Mouse (Mus musculus) hindbrain, embryonic 10.5 days (tissue): ENCODE data around the gene Degs2. TPM values are rescaled to one million over a fixed set of nuclear protein-coding genes. Genes with fewer than 3 reads are reported as not detected.

Experiments used
- DNase-seq: peaks from one replicate; pipeline ENCODE4 v3.0.0-alpha.2; 2017; ENCODE audit warnings: low spot score
- H3K27ac ChIP-seq: fragments of 300-500 bp; sonication (generic); 2 replicates; pipeline ENCODE4 v1.5.1; 2016; ENCODE audit warnings: mild to moderate bottlenecking, moderate library complexity
- H3K27me3 ChIP-seq: fragments of 300-500 bp; sonication (generic); 2 replicates; pipeline ENCODE4 v1.6.1; 2016; ENCODE audit warnings: mild to moderate bottlenecking; ENCODE audit not compliant: poor library complexity, insufficient read depth, severe bottlenecking
- H3K36me3 ChIP-seq: fragments of 300-500 bp; sonication (generic); 2 replicates; pipeline ENCODE4 v1.6.1; 2016; ENCODE audit warnings: mild to moderate bottlenecking, moderate library complexity
- H3K4me1 ChIP-seq: fragments of 300-500 bp; sonication (generic); replicated peaks from 2 replicates; pipeline ENCODE4 v1.6.1; 2016; ENCODE audit warnings: mild to moderate bottlenecking
- H3K4me3 ChIP-seq: fragments of 300-500 bp; sonication (generic); 2 replicates; pipeline ENCODE4 v1.5.1; 2016; ENCODE audit warnings: mild to moderate bottlenecking, moderate library complexity
- H3K9me3 ChIP-seq: fragments of 300-500 bp; sonication (generic); 2 replicates; pipeline ENCODE4 v1.6.1; 2016; ENCODE audit warnings: mild to moderate bottlenecking, moderate library complexity
- WGBS: fragments of 180-500 bp; shearing (Covaris S2); methylation state at CpG from one replicate; pipeline ENCODE4 v1.1.7; 2016; 5-methylcytosine and 5-hydroxymethylcytosine counted together
- polyA plus RNA-seq: library from polyadenylated mRNA; unstranded; fragments of >200 nt; fragmentation: Nextera tagmentation; extraction: Ambion mirVana; gene quantifications from 2 replicates; pipeline ENCODE4 v1.2.1, GENCODE M21; 2016

Gene Degs2
- polyA plus RNA-seq, 1 experiment from 2014 or later: 2.1 TPM

GRCm38 (mm10) chr12:108672908-108673307 lies 29.2 kb downstream of the Degs2 start:
- 88% methylated on average over 4 of the region's 4 CpGs for WGBS
- H3K9me3 ChIP-seq: no peaks in the 10 kb centered on the region
- no peak overlapping the region for H3K4me3 ChIP-seq
- no peak for DNase-seq
- no peaks in the 10 kb centered on the region for H3K4me1 ChIP-seq
- H3K27me3 ChIP-seq: no peaks in the 10 kb centered on the region
- peaks cover 81% of the 10 kb centered on the region for H3K36me3 ChIP-seq
- H3K27ac ChIP-seq: no peak overlapping the region

GRCm38 (mm10) chr12:108671541-108671940 lies 30.6 kb downstream of the Degs2 start:
- no peaks in the 10 kb centered on the region for H3K4me1 ChIP-seq
- 91% methylated on average over 2 of the region's 2 CpGs for WGBS
- H3K27ac ChIP-seq: no peak overlapping the region
- no peak overlapping the region for H3K4me3 ChIP-seq
- peaks cover 76% of the 10 kb centered on the region for H3K36me3 ChIP-seq
- no peaks in the 10 kb centered on the region for H3K9me3 ChIP-seq
- DNase-seq: no peak
- H3K27me3 ChIP-seq: no peaks in the 10 kb centered on the region

GRCm38 (mm10) chr12:108668606-108669235 lies 33.4 kb downstream of the Degs2 start:
- 89% methylated on average over 8 of the region's 8 CpGs for WGBS
- peaks cover 68% of the 10 kb centered on the region for H3K36me3 ChIP-seq
- no peak overlapping the region for H3K4me3 ChIP-seq
- 0 out of 2 replicates have a peak overlapping the region, but pooled peaks have one; percentile 40 for H3K27ac ChIP-seq
- H3K27me3 ChIP-seq: no peaks in the 10 kb centered on the region
- DNase-seq: no peak
- H3K9me3 ChIP-seq: no peaks in the 10 kb centered on the region
- no peaks in the 10 kb centered on the region for H3K4me1 ChIP-seq

- 0 out of 2 replicates have a peak overlapping the region, but pooled peaks have one; percentile 23 for H3K27ac ChIP-seq
- H3K9me3 ChIP-seq: no peaks in the 10 kb centered on the region
- 84% methylated on average over 1 of the region's 1 CpGs for WGBS
- DNase-seq: peak; percentile 47
- H3K4me3 ChIP-seq: no peak overlapping the region
- no peaks in the 10 kb centered on the region for H3K27me3 ChIP-seq
- peaks cover 93% of the 10 kb centered on the region for H3K36me3 ChIP-seq
- H3K4me1 ChIP-seq: no peaks in the 10 kb centered on the region
Measured at GRCm38 (mm10) chr12:108657350-108657749, 44.8 kb downstream of the Degs2 start.

- no peaks in the 10 kb centered on the region for H3K9me3 ChIP-seq
- no peaks in the 10 kb centered on the region for H3K4me1 ChIP-seq
- DNase-seq: no peak
- peaks cover 94% of the 10 kb centered on the region for H3K36me3 ChIP-seq
- H3K27me3 ChIP-seq: no peaks in the 10 kb centered on the region
- no peak overlapping the region for H3K4me3 ChIP-seq
- no peak overlapping the region for H3K27ac ChIP-seq
- WGBS: 91% methylated on average over 11 of the region's 11 CpGs
Measured at GRCm38 (mm10) chr12:108653358-108654335, 48.5 kb downstream of the Degs2 start.

GRCm38 (mm10) chr12:108651053-108651660 lies 51.0 kb downstream of the Degs2 start:
- no peak for DNase-seq
- H3K36me3 ChIP-seq: peaks cover 82% of the 10 kb centered on the region
- WGBS: 79% methylated on average over 7 of the region's 7 CpGs
- H3K9me3 ChIP-seq: no peaks in the 10 kb centered on the region
- no peak overlapping the region for H3K4me3 ChIP-seq
- no peaks in the 10 kb centered on the region for H3K4me1 ChIP-seq
- no peak overlapping the region for H3K27ac ChIP-seq
- no peaks in the 10 kb centered on the region for H3K27me3 ChIP-seq

GRCm38 (mm10) chr12:108647784-108648183 lies 54.3 kb downstream of the Degs2 start:
- DNase-seq: no peak
- no peaks in the 10 kb centered on the region for H3K27me3 ChIP-seq
- peaks cover 49% of the 10 kb centered on the region for H3K36me3 ChIP-seq
- no peaks in the 10 kb centered on the region for H3K9me3 ChIP-seq
- H3K27ac ChIP-seq: no peak overlapping the region
- H3K4me3 ChIP-seq: no peak overlapping the region
- H3K4me1 ChIP-seq: no peaks in the 10 kb centered on the region

- no peaks in the 10 kb centered on the region for H3K4me1 ChIP-seq
- H3K27ac ChIP-seq: no peak overlapping the region
Measured at GRCm38 (mm10) chr12:108646234-108646633, 55.9 kb downstream of the Degs2 start.

GRCm38 (mm10) chr12:108642019-108642418 lies 60.1 kb downstream of the Degs2 start:
- no peak overlapping the region for H3K4me3 ChIP-seq
- H3K27ac ChIP-seq: no peak overlapping the region
- H3K4me1 ChIP-seq: no peaks in the 10 kb centered on the region
- H3K27me3 ChIP-seq: no peaks in the 10 kb centered on the region
- H3K36me3 ChIP-seq: peaks cover 8% of the 10 kb centered on the region; the same call in 1 of the 2 replicates
- no peaks in the 10 kb centered on the region for H3K9me3 ChIP-seq
- DNase-seq: no peak
- 91% methylated on average over 3 of the region's 3 CpGs for whole genome bisulfite sequencing

More at GRCm38 (mm10) chr12:108646234-108646633, 55.9 kb downstream of the Degs2 start:
- DNase-seq: no peak
- Histone ChIP-seq H3K9me3 (no peaks in the 10 kb centered on the region), H3K36me3 (peaks cover 34% of the 10 kb centered on the region), H3K27me3 (no peaks in the 10 kb centered on the region), H3K4me3 (no peak overlapping the region)
- WGBS: 89% methylated on average over 1 of the region's 1 CpGs

GRCm38 (mm10) chr12:108639126-108639525 lies 63.0 kb downstream of the Degs2 start:
- Histone ChIP-seq H3K27me3 (no peaks in the 10 kb centered on the region), H3K27ac (no peak overlapping the region), H3K36me3 (peaks cover 16% of the 10 kb centered on the region), H3K9me3 (no peaks in the 10 kb centered on the region), H3K4me1 (0 out of 2 replicates have a peak, but pooled peaks cover 2% of the 10 kb centered on the region), H3K4me3 (no peak overlapping the region)
- WGBS: 97% methylated on average over 3 of the region's 3 CpGs
- no peak for DNase-seq

GRCm38 (mm10) chr12:108637440-108637839 lies 64.7 kb downstream of the Degs2 start:
- Histone ChIP-seq H3K36me3 (peaks cover 25% of the 10 kb centered on the region), H3K27ac (no peak overlapping the region), H3K4me3 (no peak overlapping the region), H3K4me1 (0 out of 2 replicates have a peak, but pooled peaks cover 2% of the 10 kb centered on the region), H3K27me3 (no peaks in the 10 kb centered on the region), H3K9me3 (no peaks in the 10 kb centered on the region)
- DNase-seq: no peak
- 85% methylated on average over 5 of the region's 5 CpGs for WGBS

- 93% methylated on average over 4 of the region's 4 CpGs for WGBS
- Histone ChIP-seq H3K9me3 (no peaks in the 10 kb centered on the region), H3K4me3 (no peak overlapping the region), H3K36me3 (peaks cover 30% of the 10 kb centered on the region), H3K27ac (no peak overlapping the region), H3K27me3 (no peaks in the 10 kb centered on the region), H3K4me1 (0 out of 2 replicates have a peak, but pooled peaks cover 2% of the 10 kb centered on the region)
- no peak for DNase-seq
Measured at GRCm38 (mm10) chr12:108635501-108635900, 66.6 kb downstream of the Degs2 start.
